Mouse (Mus musculus): ENCODE measurements around the gene Mettl2. TPM values are rescaled to one million over a fixed set of nuclear protein-coding genes. Genes with fewer than 3 reads are reported as not detected.

Mettl2 gene
- total RNA-seq, 2 experiments from 2014 or later: 16.3 to 17.1 TPM

Other genes with a start within 250 kb of the Mettl2 start
- gene Efcab3, start 62.8 kb upstream of the Mettl2 start, total RNA-seq (2021): 1 to 10 TPM in 1 of 2 experiments, under 1 TPM in 1; 0.32 to 1.5 TPM
- gene Gm10842, start 20.5 kb downstream of the Mettl2 start, total RNA-seq (2021): not detected
- 10 to 100 TPM; 45.8 to 46.2 TPM for gene Tlk2, start 52.4 kb downstream of the Mettl2 start, total RNA-seq (2021)
- gene Mrc2, start 166.2 kb downstream of the Mettl2 start, total RNA-seq (2021): 1 to 10 TPM; 4.0 to 5.1 TPM

Data from layer of hippocampus, adult 18-20 months (tissue).